Mouse (Mus musculus) kidney, adult 9 months (tissue): ENCODE measurements around the gene Defb21.
A peak's percentile ranks its signal among the peaks of the same experiment; 100 is the strongest.

Experiments used
- DNase-seq: peaks from one replicate; pipeline ENCODE4 v3.0.0; 2022

The Defb21 gene

GRCm38 (mm10) chr2:152572114-152572794 is at the start of gene Defb21:
TSS of gene Defb21 (plus strand) at chr2:152572744.
- no peak for DNase-seq

GRCm38 (mm10) chr2:152539944-152540710 is 32.4 kb upstream of the Defb21 start, which contains the start of gene Defb29:
TSS of gene Defb29 (minus strand) at chr2:152540098.
- peak; percentile 87 for DNase-seq

GRCm38 (mm10) chr2:152541979-152542378 is 30.6 kb upstream of the Defb21 start:
- DNase-seq, result no peak

GRCm38 (mm10) chr2:152542897-152543296 is 29.6 kb upstream of the Defb21 start:
- DNase-seq, result no peak

- peak; percentile 86 for DNase-seq
Observed at GRCm38 (mm10) chr2:152543478-152543877, 29.1 kb upstream of the Defb21 start.

GRCm38 (mm10) chr2:152544691-152545090 is 27.9 kb upstream of the Defb21 start:
- peak; percentile 87 for DNase-seq

GRCm38 (mm10) chr2:152548124-152548523 is 24.4 kb upstream of the Defb21 start:
- no peak for DNase-seq

- peak; percentile 76 for DNase-seq
Observed at GRCm38 (mm10) chr2:152553774-152554423, 18.6 kb upstream of the Defb21 start.

GRCm38 (mm10) chr2:152556655-152557054 is 15.9 kb upstream of the Defb21 start:
- no peak for DNase-seq

GRCm38 (mm10) chr2:152569038-152569437 is 3.5 kb upstream of the Defb21 start, which contains the start of gene Gm17416:
TSS of gene Gm17416 (plus strand) at chr2:152569338.
- DNase-seq, result no peak

- DNase-seq, result peak; percentile 57
Observed at GRCm38 (mm10) chr2:152569881-152570280, 2.7 kb upstream of the Defb21 start.

- DNase-seq, result peak; percentile 82
Observed at GRCm38 (mm10) chr2:152570313-152570712, 2.2 kb upstream of the Defb21 start.

GRCm38 (mm10) chr2:152573484-152573883 is 940 bp downstream of the Defb21 start:
- DNase-seq, result no peak

GRCm38 (mm10) chr2:152580107-152580506 is 7.6 kb downstream of the Defb21 start, which contains the start of gene Defb19:
TSS of gene Defb19 (minus strand) at chr2:152580312.
- DNase-seq, result peak; percentile 28

- DNase-seq, result no peak
Observed at GRCm38 (mm10) chr2:152580612-152581011, 8.1 kb downstream of the Defb21 start.

GRCm38 (mm10) chr2:152586926-152587560 is 14.5 kb downstream of the Defb21 start:
- DNase-seq, result peak; percentile 42

- DNase-seq, result no peak
Observed at GRCm38 (mm10) chr2:152588450-152588849, 15.9 kb downstream of the Defb21 start.

- DNase-seq, result no peak
Observed at GRCm38 (mm10) chr2:152589021-152589420, 16.5 kb downstream of the Defb21 start.

- no peak for DNase-seq
Observed at GRCm38 (mm10) chr2:152599299-152599698, 26.8 kb downstream of the Defb21 start, which contains the start of gene Defb45. TSS of gene Defb45 (minus strand) at chr2:152599399.

GRCm38 (mm10) chr2:152600076-152600475 is 27.5 kb downstream of the Defb21 start:
- DNase-seq, result no peak

- no peak for DNase-seq
Observed at GRCm38 (mm10) chr2:152601275-152601960, 28.9 kb downstream of the Defb21 start.

- DNase-seq, result peak; percentile 84
Observed at GRCm38 (mm10) chr2:152604057-152604456, 31.5 kb downstream of the Defb21 start, which contains the start of gene Defb36. TSS of gene Defb36 (plus strand) at chr2:152604327.
